Mouse (Mus musculus) stomach, postnatal 0 days (tissue): ENCODE data around the gene Fabp6.

Experiments used
- CTCF ChIP-seq: IDR thresholded peaks from 2 replicates; pipeline ENCODE4 v1.5.1; 2016; ENCODE audit warnings: antibody characterized with exemption, low read depth, mild to moderate bottlenecking, moderate library complexity
- EP300 ChIP-seq: optimal IDR thresholded peaks from 2 replicates; pipeline ENCODE3; 2016; ENCODE audit warnings: antibody characterized with exemption

GRCm38 (mm10) chr11:43631645-43632044, 30.3 kb upstream of the Fabp6 start:
- no peak for TF ChIP-seq CTCF
- TF ChIP-seq EP300, result no peak
